Mouse (Mus musculus) midbrain, embryonic 10.5 days (tissue): ENCODE measurements around the gene Tdrd12. TPM values are rescaled to one million over a fixed set of nuclear protein-coding genes. Genes with fewer than 3 reads are reported as not detected.
"Not testable (repeated sequence)": the region's sequence is repeated elsewhere in the genome, so short reads cannot be mapped to it uniquely, and the experiment has no call there.

ENCODE experiments used
- DNase-seq: peaks from one replicate; pipeline ENCODE4 v3.0.0-alpha.2; 2017; ENCODE audit warnings: low spot score
- H3K27ac ChIP-seq: fragments of 300-500 bp; sonication (generic); replicated peaks from 2 replicates; pipeline ENCODE4 v1.5.1; 2016; ENCODE audit warnings: mild to moderate bottlenecking
- H3K27me3 ChIP-seq: fragments of 300-500 bp; sonication (generic); 2 replicates; pipeline ENCODE4 v1.6.1; 2016; ENCODE audit warnings: low read depth, mild to moderate bottlenecking; ENCODE audit not compliant: poor library complexity, severe bottlenecking
- H3K36me3 ChIP-seq: fragments of 300-500 bp; sonication (generic); 2 replicates; pipeline ENCODE4 v1.6.1; 2016; ENCODE audit warnings: mild to moderate bottlenecking, moderate library complexity
- H3K4me1 ChIP-seq: fragments of 300-500 bp; sonication (generic); 2 replicates; pipeline ENCODE4 v1.6.1; 2016
- H3K4me3 ChIP-seq: fragments of 300-500 bp; sonication (generic); 2 replicates; pipeline ENCODE4 v1.5.1; 2016; ENCODE audit warnings: mild to moderate bottlenecking, moderate library complexity
- H3K9me3 ChIP-seq: fragments of 300-500 bp; sonication (generic); replicated peaks from 2 replicates; pipeline ENCODE4 v1.6.1; 2016; ENCODE audit warnings: mild to moderate bottlenecking
- WGBS: fragments of 180-500 bp; shearing (Covaris S2); methylation state at CpG from one replicate; pipeline ENCODE4 v1.1.7; 2016; 5-methylcytosine and 5-hydroxymethylcytosine counted together
- polyA plus RNA-seq: library from polyadenylated mRNA; unstranded; fragments of >200 nt; fragmentation: Nextera tagmentation; extraction: Ambion mirVana; gene quantifications from 2 replicates; pipeline ENCODE4 v1.2.1, GENCODE M21; 2016

Tdrd12 gene
- 0.06 TPM in 1 of 2 replicates, not detected in the other for polyA plus RNA-seq

DNA sequence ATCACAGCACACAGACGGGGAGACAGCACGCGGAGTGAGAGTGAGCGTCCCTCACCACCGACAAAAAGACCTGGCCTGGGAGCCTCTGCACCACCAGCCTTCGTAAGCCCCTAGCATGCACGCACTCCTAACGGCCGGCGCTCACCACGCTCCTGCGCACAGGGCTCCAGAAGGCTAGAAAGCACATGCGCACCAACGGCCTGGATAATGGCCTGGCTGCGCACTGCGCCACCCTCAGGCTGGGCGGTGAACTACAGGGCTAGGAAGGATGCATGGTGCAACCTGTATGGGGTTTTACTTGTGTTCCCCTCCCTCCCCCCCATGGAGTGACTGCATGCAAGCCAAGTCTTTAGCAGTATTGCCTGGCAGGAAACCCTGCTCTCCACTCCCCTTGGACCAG, at the start of gene Tdrd12:
TSS of gene Tdrd12 (minus strand) at position 184 of the 400 bp plus-strand sequence.
- 90% methylated on average over 17 of the region's 17 CpGs for WGBS
- H3K9me3 ChIP-seq, result no peaks in the 10 kb centered on the region
- no peaks in the 10 kb centered on the region for H3K4me1 ChIP-seq

DNA sequence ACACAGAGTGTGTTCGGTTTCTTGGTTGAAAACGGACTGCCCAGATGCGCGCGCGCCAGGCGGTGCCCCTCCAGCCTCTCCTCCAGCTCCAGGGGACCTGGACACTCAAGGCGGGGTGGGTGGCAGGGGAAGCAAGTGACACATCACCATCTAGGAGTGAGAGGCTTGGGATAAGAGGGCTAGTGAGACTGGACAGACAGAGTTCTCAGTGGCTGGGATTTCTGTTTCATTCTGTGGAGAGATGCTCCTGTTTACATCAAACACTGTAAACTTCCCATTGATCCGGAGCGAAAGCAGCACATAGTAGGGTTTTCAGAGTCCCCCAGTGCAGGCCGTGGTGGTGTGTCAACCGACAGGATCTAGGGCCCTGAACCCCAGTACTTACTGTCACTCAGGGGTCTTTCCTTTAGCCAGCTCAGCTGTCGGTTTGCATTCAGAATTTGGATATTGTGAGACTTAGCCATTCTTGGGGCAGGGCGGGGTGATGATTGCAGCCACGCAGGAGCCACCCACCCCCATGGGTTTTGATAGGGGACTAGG, 49.4 kb upstream of the Tdrd12 start:
- Histone ChIP-seq H3K36me3 (peaks cover 7% of the 10 kb centered on the region), H3K27ac (peak overlapping the region; percentile 88), H3K9me3 (no peaks in the 10 kb centered on the region), H3K4me3 (peak overlapping the region; percentile 84), H3K27me3 (peaks cover 35% of the 10 kb centered on the region), H3K4me1 (peaks cover 50% of the 10 kb centered on the region)
- no peak for DNase-seq
- WGBS, result 23% methylated on average over 15 of the region's 15 CpGs

More for the DNA sequence above, at the start of gene Tdrd12:
- no peaks in the 10 kb centered on the region for H3K36me3 ChIP-seq
- H3K27ac ChIP-seq, result no peak within 1 kb of the TSS
- H3K4me3 ChIP-seq, result no peak within 1 kb of the TSS
- no peaks in the 10 kb centered on the region for H3K27me3 ChIP-seq
- DNase-seq, result no peak

DNA sequence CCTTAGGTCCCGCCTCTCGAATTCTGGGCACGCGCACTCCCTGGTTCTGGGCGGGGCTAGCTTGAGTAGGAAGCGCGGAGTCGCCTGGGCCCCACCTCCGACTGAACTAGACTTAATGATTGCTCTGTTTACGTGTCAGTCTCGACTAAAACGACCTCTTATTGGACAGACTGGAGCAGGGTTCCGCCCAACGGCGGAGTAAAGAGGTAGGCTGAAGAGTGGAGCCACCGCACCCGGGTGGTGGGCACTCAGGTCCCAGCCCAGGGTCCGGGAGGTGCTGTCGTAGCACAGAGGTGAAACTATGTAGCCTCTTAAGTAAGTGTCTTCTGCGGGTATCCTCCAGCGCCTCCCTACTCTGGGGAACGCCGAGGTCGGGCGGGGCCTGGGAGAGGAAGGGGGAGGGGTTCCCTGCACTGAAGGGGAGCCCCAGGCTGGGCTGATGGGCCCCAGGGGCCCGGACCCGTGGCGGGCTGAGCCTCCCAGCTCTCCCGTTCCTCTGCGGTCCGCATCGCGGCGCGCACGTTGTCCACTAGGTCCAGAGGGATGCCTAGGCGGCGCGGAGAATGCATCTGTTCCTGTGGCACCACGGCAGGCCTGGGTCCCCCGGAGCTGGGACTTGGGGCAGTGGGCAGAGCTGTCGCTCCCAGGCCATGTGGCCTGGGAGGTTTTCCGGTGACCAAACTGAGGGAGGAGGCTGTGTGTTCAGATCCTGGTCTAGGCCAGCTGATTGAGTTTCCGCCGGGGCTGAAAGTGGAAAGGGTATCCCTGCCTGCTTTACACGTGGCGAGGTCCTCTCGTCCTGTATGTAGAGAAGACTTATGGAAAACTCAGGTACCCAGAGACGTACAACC, 48.7 kb upstream of the Tdrd12 start, which contains the start of gene Ankrd27:
TSS of gene Ankrd27 (plus strand) at position 190 of the 851 bp plus-strand sequence.
- H3K9me3 ChIP-seq, result no peaks in the 10 kb centered on the region
- peak within 1 kb of the TSS; percentile 84 for H3K4me3 ChIP-seq
- peaks cover 39% of the 10 kb centered on the region for H3K27me3 ChIP-seq
- DNase-seq, result peak; percentile 95
- peak within 1 kb of the TSS; percentile 88 for H3K27ac ChIP-seq
- H3K4me1 ChIP-seq, result peaks cover 50% of the 10 kb centered on the region
- H3K36me3 ChIP-seq, result no peaks in the 10 kb centered on the region
- WGBS, result under 1% methylated on average over 49 of the region's 49 CpGs

DNA sequence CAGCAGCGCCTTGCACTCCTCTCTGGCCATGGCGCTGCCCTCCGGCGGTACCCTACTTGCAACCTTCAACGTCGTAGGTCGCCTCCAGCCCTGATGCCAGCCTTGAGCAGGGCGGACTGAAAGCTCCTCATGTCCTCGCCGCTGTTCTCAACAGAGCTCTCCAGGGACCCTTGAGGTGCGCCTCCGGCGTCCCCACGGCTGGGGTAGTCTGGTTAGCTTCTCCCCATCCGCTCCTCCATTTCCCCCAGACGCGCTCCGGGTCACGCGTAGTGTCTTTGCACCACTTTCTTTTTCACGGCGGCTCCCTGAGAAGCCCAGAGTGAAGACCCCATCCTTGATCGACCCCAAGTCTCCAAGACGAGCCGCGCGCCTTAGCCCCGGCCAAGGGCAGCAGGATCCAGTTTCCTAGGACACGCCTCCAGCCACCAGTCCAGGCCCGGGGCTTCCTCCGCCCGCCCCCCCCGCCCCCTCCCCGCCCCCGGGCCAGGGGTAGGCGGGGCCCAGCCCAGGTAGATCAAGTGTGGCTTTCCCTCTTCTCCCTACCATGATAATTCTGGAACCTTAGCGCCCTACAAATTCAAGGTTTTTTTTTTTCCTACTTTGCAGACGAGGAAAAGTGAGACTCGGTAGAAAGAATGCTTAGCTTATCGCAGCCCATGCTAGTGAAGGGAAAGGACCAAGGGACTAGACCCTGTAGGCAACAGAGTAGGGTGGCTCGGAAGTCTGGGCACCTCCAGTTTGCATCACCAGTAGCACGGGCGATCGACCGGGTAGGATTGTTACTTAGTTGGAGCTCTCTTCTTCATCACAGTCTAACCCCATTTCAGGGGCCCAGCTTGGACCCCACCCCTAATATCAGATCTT, 47.9 kb upstream of the Tdrd12 start, which contains the start of gene Rgs9bp:
TSS of gene Rgs9bp (minus strand) at position 392 of the 864 bp plus-strand sequence.
- under 1% methylated on average over 45 of the region's 45 CpGs for WGBS
- Histone ChIP-seq H3K4me1 (peaks cover 50% of the 10 kb centered on the region), H3K9me3 (no peaks in the 10 kb centered on the region)

DNA sequence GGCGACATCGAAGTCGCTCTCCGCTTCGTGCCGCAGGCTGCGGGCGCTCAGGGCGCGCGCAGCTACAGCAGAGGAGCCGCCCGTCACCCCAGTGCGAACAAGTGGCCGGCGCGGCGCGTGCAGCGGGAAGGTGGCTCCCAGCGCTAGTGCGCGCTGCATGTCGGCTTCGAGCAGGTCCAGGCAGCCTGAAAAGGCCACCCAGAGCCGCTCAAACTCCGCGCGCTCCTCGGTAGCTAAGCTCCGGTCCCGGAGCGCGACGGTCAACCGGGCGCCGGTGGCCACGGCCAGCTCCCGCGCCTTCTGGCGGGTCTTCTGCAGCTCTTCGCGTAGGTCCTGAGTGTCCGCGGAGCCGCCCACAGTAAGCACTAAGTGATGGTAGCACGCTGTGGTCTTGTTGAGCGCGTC, 47.2 kb upstream of the Tdrd12 start:
- Histone ChIP-seq H3K4me1 (peaks cover 53% of the 10 kb centered on the region), H3K27ac (peak overlapping the region; percentile 79), H3K4me3 (peak overlapping the region; percentile 84), H3K36me3 (no peaks in the 10 kb centered on the region), H3K9me3 (no peaks in the 10 kb centered on the region), H3K27me3 (peaks cover 46% of the 10 kb centered on the region)
- WGBS, result under 1% methylated on average over 50 of the region's 50 CpGs
- DNase-seq, result peak; percentile 63

More for the DNA sequence above, 47.9 kb upstream of the Tdrd12 start, which contains the start of gene Rgs9bp:
- DNase-seq, result peak; percentile 81
- peak within 1 kb of the TSS; percentile 84 for H3K4me3 ChIP-seq
- H3K27ac ChIP-seq, result peak within 1 kb of the TSS; percentile 88
- no peaks in the 10 kb centered on the region for H3K36me3 ChIP-seq
- H3K27me3 ChIP-seq, result peaks cover 46% of the 10 kb centered on the region

DNA sequence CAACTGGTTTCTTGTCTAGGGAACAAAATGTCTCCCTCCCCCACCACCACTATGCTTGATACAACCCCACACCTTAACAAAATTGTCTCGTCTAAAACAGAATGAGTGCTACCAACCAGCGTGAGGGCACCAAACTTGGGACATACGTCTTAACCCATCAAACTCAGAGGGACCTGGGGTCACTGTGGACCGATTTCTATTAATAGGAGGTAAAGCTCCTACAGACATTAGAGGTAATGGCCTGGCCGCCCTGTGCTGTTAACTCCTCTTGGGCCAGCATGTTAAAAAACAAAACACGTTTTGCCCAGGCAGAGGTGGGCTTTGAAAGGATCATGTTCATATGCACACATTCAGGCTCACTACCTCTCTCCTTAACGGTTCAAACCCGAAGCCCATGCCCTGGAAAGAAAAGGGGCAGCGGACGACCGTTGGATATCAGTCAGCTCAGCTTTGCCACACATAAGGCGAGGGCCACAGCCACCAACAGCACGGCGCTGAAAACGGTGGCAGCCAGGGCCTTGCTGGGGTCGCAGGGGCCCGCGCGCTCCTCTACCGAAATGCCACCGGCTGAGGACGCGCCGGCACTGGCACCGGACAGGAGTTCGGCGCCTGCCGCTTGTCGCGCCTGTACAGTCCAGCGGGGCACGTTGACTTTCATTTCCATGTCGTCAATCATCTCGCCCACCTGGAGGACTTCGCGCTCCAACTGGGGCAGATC, 46.7 kb upstream of the Tdrd12 start:
- no peaks in the 10 kb centered on the region for H3K36me3 ChIP-seq
- 4% methylated on average over 36 of the region's 36 CpGs for WGBS
- peaks cover 46% of the 10 kb centered on the region for H3K27me3 ChIP-seq
- H3K9me3 ChIP-seq, result no peaks in the 10 kb centered on the region
- H3K4me3 ChIP-seq, result peak overlapping the region; percentile 84
- peak overlapping the region; percentile 79 for H3K27ac ChIP-seq
- peaks cover 53% of the 10 kb centered on the region for H3K4me1 ChIP-seq
- DNase-seq, result no peak

DNA sequence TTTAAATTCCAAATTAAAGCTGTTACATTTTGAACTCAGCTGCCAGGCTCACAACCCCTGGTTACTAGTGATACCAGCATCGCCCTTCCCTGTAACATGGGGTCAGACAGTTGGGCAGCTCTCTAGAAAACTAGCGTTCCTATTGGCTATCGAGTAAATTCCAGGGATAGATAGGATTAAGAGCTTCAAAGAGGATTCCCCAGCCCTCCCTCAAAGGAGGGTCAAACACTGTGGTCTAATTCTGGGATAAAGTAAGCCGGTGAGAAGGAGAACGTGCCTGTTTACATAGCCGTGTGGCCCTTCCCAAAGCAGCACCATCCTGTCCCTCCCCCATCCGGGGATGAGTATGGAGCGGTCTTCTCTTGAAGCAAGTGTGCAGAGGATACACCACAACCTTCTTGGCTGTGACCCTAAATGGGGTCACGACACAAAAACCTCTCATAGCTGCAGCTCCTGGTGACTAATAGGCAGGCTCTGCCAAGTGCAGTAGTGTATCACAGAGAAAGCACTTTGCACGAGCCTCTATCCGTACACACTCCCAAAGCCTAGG, 46.0 kb upstream of the Tdrd12 start:
- Histone ChIP-seq H3K36me3 (no peaks in the 10 kb centered on the region), H3K9me3 (no peaks in the 10 kb centered on the region), H3K4me3 (peak overlapping the region; percentile 84), H3K4me1 (peaks cover 53% of the 10 kb centered on the region), H3K27ac (no peak overlapping the region), H3K27me3 (peaks cover 46% of the 10 kb centered on the region)
- WGBS, result 3% methylated on average over 11 of the region's 11 CpGs
- peak; percentile 37 for DNase-seq

DNA sequence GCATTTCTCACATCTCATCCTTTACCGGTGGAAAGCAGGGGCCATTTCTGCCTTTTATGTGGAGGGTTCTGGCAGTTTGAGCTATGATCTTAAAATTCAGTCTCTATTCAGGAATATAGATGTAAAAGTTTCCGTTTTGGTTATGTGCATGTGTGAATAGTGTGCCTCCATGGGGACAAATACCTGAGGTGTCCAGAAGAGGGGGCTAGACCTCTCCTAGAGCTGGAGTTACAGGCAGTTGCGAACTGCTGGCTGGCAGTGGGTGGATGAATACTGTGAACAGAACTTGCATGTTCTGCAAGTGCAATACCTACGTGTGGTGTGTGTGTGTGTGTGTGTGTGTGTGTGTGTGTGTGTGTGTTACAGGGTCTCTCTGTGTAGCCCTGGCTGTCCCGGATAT, 45.2 kb upstream of the Tdrd12 start:
- no peak overlapping the region for H3K4me3 ChIP-seq
- H3K9me3 ChIP-seq, result no peaks in the 10 kb centered on the region
- 77% methylated on average over 5 of the region's 5 CpGs for WGBS
- peaks cover 47% of the 10 kb centered on the region for H3K4me1 ChIP-seq
- H3K27me3 ChIP-seq, result peaks cover 46% of the 10 kb centered on the region
- H3K27ac ChIP-seq, result no peak overlapping the region
- DNase-seq, result no peak
- H3K36me3 ChIP-seq, result no peaks in the 10 kb centered on the region

DNA sequence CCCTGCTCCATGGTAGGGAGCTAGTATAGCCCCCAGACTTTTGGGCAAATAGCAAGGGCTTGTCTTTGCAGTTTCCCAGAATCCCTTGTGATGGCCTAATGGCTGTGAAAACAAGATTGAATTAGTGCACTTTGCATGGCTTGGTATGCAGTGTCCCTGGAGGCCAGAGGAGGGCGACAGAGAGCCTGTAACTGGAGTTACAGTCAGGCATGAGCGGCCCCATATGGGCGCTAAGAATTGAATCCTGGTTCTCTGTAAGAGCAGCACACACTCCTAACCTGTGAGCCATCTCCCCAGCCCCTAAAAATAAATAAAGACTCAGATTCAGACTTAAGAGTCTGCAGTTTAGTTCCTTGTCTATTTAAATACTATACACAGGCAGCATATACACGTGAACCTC, 42.3 kb upstream of the Tdrd12 start:
- Histone ChIP-seq H3K27ac (no peak overlapping the region), H3K4me1 (peaks cover 25% of the 10 kb centered on the region), H3K9me3 (no peaks in the 10 kb centered on the region), H3K4me3 (no peak overlapping the region), H3K27me3 (peaks cover 39% of the 10 kb centered on the region), H3K36me3 (no peaks in the 10 kb centered on the region)
- 38% methylated on average over 4 of the region's 4 CpGs for WGBS
- peak; percentile 55 for DNase-seq

DNA sequence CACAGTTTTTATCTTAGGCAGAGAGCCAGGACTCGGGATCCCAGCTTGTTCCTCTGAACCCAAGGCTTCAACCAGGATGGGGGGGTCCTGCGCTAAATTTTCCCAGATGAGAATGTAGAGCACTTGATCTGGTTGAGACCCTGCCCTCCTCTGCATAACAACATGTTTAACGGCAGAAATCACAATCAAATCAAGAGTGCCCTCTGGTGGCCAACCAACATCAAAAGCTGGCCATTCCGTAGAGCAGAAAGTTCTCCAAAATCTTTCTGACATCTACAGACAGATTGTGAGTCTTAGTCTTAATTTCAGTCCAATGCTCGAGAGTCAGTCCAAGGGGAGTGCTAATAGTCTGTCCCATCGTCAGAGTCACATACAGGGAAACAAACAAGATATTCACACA, 33.3 kb upstream of the Tdrd12 start:
- not testable (repeated sequence) for H3K27me3 ChIP-seq, H3K36me3 ChIP-seq, H3K27ac ChIP-seq, H3K9me3 ChIP-seq, H3K4me3 ChIP-seq, H3K4me1 ChIP-seq, DNase-seq
- 23% methylated on average over 6 of the region's 6 CpGs for WGBS

DNA sequence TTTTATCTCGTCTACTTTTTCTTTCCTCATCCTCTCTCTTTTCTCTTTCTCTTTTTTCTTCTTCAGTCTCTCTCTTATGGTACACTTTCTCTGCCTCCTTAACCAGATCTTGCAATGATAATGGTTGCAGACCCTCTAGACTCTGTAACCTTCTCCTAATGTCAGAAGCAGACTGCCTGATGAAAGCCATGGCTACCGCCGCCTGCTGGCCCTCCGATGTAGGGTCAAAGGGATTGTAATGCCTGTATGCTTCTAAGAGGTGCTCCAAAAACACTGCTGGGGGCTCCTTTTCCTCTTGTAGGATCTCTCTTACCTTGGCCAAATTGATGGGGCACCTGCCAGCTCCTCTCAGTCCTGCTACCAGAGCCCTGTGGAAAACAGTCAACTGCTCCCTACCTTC, 32.2 kb upstream of the Tdrd12 start:
- H3K4me3 ChIP-seq, H3K27ac ChIP-seq, H3K9me3 ChIP-seq, H3K4me1 ChIP-seq, DNase-seq, H3K36me3 ChIP-seq, H3K27me3 ChIP-seq: not testable (repeated sequence)
- WGBS, result 87% methylated on average over 4 of the region's 4 CpGs

DNA sequence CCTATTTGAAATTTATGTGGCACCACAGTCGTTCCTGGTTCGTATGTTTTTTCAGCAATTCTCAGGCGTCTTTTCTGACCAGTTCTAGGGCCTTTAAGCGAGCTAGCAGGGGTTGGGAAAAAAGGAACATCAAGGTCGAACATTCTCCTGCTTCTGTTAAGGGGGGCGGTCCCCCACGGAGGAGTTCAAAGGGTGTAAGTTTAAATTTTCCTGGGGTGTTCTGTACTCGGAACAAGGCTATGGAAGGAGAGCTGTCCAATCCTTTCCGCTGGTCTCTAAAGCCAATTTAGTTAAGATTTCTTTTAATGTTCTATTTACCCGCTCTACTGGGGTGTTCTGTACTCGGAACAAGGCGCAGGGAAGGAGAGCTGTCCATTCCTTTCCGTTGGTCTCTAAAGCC, 28.4 kb upstream of the Tdrd12 start:
- not testable (repeated sequence) for H3K27ac ChIP-seq, H3K4me1 ChIP-seq, H3K9me3 ChIP-seq, DNase-seq, H3K4me3 ChIP-seq, H3K36me3 ChIP-seq, H3K27me3 ChIP-seq
- 90% methylated on average over 13 of the region's 13 CpGs for WGBS
